Mouse (Mus musculus) MEL (cell line): ENCODE measurements at regions not wholly inside any gene's neighbourhood (a gene's known extent, or its start where the extent isn't known, plus 50 kb on each side); places are given as distances from the start of the nearest gene placed in this dataset.

ENCODE experiments used
- BHLHE40 ChIP-seq: IDR thresholded peaks from 2 replicates; pipeline ENCODE4 v1.6.1; 2012; ENCODE audit warnings: low read depth, mild to moderate bottlenecking, inconsistent platforms, low read length, improper control_type of control experiment, borderline replicate concordance
- CTCF ChIP-seq, 3 experiments: IDR thresholded peaks in 2 of 3; conservative IDR thresholded peaks in 1 of 3; 2 replicates each; pipeline ENCODE4 v1.5.1; 2011 to 2012; ENCODE audit warnings: low read length in 3 of 3, low read depth in 2 of 3, mild to moderate bottlenecking in 2 of 3, improper control_type of control experiment in 1 of 3, inconsistent platforms in 1 of 3, mixed read lengths in 1 of 3, moderate library complexity in 1 of 3; ENCODE audit not compliant: control insufficient read depth in 1 of 3, insufficient read depth in 1 of 3, poor library complexity in 1 of 3, severe bottlenecking in 1 of 3
- EP300 ChIP-seq, 2 experiments: IDR thresholded peaks; 2 replicates each; pipeline ENCODE4 v1.6.1; 2011; ENCODE audit warnings: improper control_type of control experiment in 2 of 2, low read length in 2 of 2, low read depth in 1 of 2, mild to moderate bottlenecking in 1 of 2
- GATA1 ChIP-seq: IDR thresholded peaks from 2 replicates; pipeline ENCODE4 v1.6.1; 2011; ENCODE audit warnings: low read depth, low read length, improper control_type of control experiment

DNA sequence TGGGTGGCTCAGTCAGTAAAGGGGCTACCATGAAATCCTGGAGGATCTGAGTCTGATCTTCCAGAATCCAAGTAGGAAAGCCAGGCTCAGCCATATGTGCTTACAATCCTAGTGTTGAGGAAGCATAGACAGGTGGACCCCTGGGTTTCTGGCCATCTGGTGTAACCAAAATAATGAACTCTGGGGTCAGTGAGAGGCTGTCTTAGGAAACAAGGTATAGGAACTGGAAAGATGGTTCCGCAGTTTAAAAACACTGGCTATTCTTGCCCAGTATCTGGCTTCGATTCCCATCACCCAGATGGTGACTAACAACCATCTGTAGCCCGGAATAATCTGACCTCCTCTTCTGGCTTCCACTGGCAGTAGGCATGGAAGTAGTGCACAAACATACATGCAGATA lies 591.6 kb downstream of the Insc start:
- no peak for TF ChIP-seq EP300 (IDR thresholded peaks at IDR 0.05; ENCODE audit: low read depth in 1 of 2, low read length in 2 of 2)
- no peak for TF ChIP-seq BHLHE40
- no peak for TF ChIP-seq CTCF (IDR thresholded peaks at IDR 0.05 in 2 of 3, conservative IDR thresholded peaks at IDR 0.05 in 1 of 3; ENCODE audit: control insufficient read depth in 1 of 3, insufficient read depth in 1 of 3, low read depth in 2 of 3, low read length in 3 of 3, poor library complexity in 1 of 3, severe bottlenecking in 1 of 3)
- TF ChIP-seq GATA1 = no peak
